Mouse (Mus musculus): ENCODE measurements at regions not wholly inside any gene's neighbourhood (a gene's known extent, or its start where the extent isn't known, plus 50 kb on each side); places are given as distances from the start of the nearest gene placed in this dataset.

GRCm38 (mm10) chr9:61135263-61135882 is 236.8 kb upstream of the Tle3 start:
- DNase-seq (ENCODE audit: low spot score in 2 of 2): no peak

GRCm38 (mm10) chr9:61135917-61136316 is 236.2 kb upstream of the Tle3 start:
- no peak for DNase-seq (ENCODE audit: low spot score in 2 of 2)

GRCm38 (mm10) chr9:61138741-61139368 is 233.3 kb upstream of the Tle3 start:
- DNase-seq (ENCODE audit: low spot score in 2 of 2): no peak

- DNase-seq (ENCODE audit: low spot score in 2 of 2): peak; percentile 35 to 38
These were observed 229.1 kb upstream of the Tle3 start for GRCm38 (mm10) chr9:61143101-61143500.

GRCm38 (mm10) chr9:61144685-61145318 is 227.4 kb upstream of the Tle3 start:
- DNase-seq (ENCODE audit: low spot score in 2 of 2): no peak

- no peak for DNase-seq (ENCODE audit: low spot score in 2 of 2)
These were observed 226.4 kb upstream of the Tle3 start for GRCm38 (mm10) chr9:61145738-61146137.

GRCm38 (mm10) chr9:61151201-61151600 is 221.0 kb upstream of the Tle3 start:
- DNase-seq (ENCODE audit: low spot score in 2 of 2): no peak

GRCm38 (mm10) chr9:61151901-61152337 is 220.2 kb upstream of the Tle3 start:
- DNase-seq (ENCODE audit: low spot score in 2 of 2): no peak

- DNase-seq (ENCODE audit: low spot score in 2 of 2): no peak
These were observed 217.4 kb upstream of the Tle3 start for GRCm38 (mm10) chr9:61154721-61155120.

- no peak for DNase-seq (ENCODE audit: low spot score in 2 of 2)
These were observed 216.3 kb upstream of the Tle3 start for GRCm38 (mm10) chr9:61155851-61156250.

- no peak for DNase-seq (ENCODE audit: low spot score in 2 of 2)
These were observed 213.9 kb upstream of the Tle3 start for GRCm38 (mm10) chr9:61158192-61158770.

- no peak for DNase-seq (ENCODE audit: low spot score in 2 of 2)
These were observed 213.0 kb upstream of the Tle3 start for GRCm38 (mm10) chr9:61159159-61159558.

GRCm38 (mm10) chr9:61159616-61160015 is 212.6 kb upstream of the Tle3 start:
- DNase-seq (ENCODE audit: low spot score in 2 of 2): no peak

- DNase-seq (ENCODE audit: low spot score in 2 of 2): no peak
These were observed 209.3 kb upstream of the Tle3 start for GRCm38 (mm10) chr9:61162884-61163283.

- no peak for DNase-seq (ENCODE audit: low spot score in 2 of 2)
These were observed 208.4 kb upstream of the Tle3 start for GRCm38 (mm10) chr9:61163671-61164288.

GRCm38 (mm10) chr9:61164501-61165251 is 207.5 kb upstream of the Tle3 start:
- no peak for DNase-seq (ENCODE audit: low spot score in 2 of 2)

GRCm38 (mm10) chr9:61166115-61166514 is 206.1 kb upstream of the Tle3 start:
- no peak for DNase-seq (ENCODE audit: low spot score in 2 of 2)

GRCm38 (mm10) chr9:61167097-61167842 is 204.9 kb upstream of the Tle3 start:
- no peak for DNase-seq (ENCODE audit: low spot score in 2 of 2)

- no peak for DNase-seq (ENCODE audit: low spot score in 2 of 2)
These were observed 203.2 kb upstream of the Tle3 start for GRCm38 (mm10) chr9:61168931-61169330.

GRCm38 (mm10) chr9:61169506-61170090 is 202.6 kb upstream of the Tle3 start:
- no peak for DNase-seq (ENCODE audit: low spot score in 2 of 2)

Measured in layer of hippocampus, adult 8-10 months (tissue).